Mouse (Mus musculus): ENCODE results near the gene Ngf.

The Ngf gene

GRCm38 (mm10) chr3:102507666-102508260 is 38.0 kb downstream of the Ngf start:
- DNase-seq (ENCODE audit: low spot score), result no peak

- DNase-seq (ENCODE audit: low spot score), result no peak
Measured at GRCm38 (mm10) chr3:102508455-102508854, 38.7 kb downstream of the Ngf start.

DNA sequence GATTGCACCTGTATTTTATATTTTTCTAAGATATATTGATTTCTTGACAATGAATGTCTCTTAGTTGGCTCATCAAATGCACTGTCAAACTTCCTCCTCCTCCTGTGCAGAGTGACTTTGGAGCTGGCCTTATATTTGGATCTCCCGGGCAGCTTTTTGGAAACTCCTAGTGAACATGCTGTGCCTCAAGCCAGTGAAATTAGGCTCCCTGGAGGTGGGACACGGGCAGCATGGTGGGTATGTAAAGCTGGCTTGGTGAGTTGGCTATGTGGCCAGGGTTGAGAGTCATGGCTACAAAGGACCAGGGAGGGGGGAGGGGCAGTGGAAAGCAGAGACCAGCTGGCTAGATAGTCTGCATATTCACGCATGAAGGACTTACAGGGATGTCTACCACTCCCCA is 39.9 kb downstream of the Ngf start:
- DNase-seq (ENCODE audit: low spot score), result no peak

DNA sequence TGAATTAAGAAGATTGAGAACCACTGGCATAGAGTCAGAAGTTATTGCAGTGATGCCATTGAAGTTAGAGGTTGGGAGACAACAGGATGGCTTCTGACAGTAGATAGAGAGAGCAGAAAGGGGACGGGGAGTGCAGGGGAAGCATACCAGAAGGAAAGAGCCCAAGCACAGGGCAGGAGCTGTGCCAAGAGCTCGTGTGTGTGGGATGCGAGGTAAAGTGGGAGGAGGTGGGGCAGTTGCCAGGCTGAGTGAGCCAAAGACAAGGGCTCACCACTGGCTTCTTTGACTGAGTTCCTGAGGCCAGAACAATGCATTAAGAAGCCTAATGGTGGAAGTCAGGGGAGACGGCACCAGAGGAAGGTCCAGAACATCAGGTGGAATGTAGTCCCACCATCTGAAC is 47.2 kb downstream of the Ngf start:
- no peak for DNase-seq (ENCODE audit: low spot score)

DNA sequence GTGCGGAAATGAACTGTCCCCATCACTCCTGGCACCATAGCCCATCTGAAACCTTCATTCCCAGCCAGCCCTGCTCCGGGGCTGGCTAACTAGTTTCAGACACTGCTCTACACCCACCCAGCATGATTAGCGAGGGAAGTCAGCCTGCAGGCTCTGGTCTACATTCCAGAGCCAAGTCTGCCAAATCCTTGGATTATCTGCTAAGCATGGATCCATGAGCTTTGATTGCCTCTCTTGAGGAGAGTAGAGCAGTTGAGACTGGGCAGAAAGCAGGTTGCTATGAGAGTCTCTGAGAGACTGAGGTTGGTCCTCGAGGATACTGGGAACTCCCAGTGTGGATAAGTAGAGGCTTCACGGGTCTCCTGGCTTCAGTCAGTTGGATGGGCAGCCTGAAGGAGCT is 51.3 kb downstream of the Ngf start:
- DNase-seq (ENCODE audit: low spot score), result no peak

- DNase-seq (ENCODE audit: low spot score), result no peak
Measured at GRCm38 (mm10) chr3:102523711-102524110, 54.0 kb downstream of the Ngf start.

DNA sequence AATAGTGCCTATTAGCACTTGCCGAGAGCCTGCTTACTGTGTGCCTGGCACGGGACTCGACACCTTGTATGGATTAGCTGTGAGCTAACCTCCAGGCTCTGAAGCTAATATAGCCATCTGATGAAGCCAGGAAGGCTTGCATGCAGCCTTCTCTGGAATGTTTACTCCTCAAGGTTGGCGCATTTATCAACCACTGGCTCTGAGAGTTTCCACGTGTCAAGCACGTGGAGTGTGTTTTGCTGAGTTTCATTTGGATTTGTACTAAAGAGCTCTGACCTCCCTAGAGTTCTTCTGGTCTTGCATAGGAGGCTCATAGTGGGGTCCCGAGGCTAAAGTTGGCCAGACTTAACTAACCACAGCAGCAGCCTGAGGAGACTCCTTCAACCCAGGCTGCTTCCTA is 55.2 kb downstream of the Ngf start:
- DNase-seq (ENCODE audit: low spot score), result no peak

GRCm38 (mm10) chr3:102525856-102526255 is 56.1 kb downstream of the Ngf start:
- no peak for DNase-seq (ENCODE audit: low spot score)

- no peak for DNase-seq (ENCODE audit: low spot score)
Measured at GRCm38 (mm10) chr3:102526481-102526880, 56.8 kb downstream of the Ngf start.

DNA sequence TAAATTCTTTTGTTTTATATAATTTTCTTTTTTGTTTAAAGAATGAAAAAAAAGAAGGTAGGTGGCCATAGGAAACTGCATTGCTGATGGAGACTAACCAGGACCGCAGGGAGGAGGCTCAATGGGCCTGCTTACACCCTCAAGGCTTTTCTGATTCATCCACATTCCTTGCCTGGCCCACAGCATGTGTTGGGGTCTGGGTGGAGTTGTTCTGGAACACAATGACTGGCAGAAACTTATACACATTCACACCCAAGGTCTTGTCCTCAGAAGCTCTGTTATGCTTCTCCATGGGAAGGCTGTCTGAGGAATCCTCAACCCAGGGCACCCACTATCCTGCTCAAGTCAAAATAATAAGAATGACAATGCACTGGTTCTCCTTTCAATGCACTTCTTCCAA is 65.0 kb downstream of the Ngf start:
- no peak for DNase-seq (ENCODE audit: low spot score)

GRCm38 (mm10) chr3:102543646-102544045 is 73.9 kb downstream of the Ngf start:
- DNase-seq (ENCODE audit: low spot score), result no peak

GRCm38 (mm10) chr3:102547536-102547935 is 77.8 kb downstream of the Ngf start:
- DNase-seq (ENCODE audit: low spot score), result no peak

DNA sequence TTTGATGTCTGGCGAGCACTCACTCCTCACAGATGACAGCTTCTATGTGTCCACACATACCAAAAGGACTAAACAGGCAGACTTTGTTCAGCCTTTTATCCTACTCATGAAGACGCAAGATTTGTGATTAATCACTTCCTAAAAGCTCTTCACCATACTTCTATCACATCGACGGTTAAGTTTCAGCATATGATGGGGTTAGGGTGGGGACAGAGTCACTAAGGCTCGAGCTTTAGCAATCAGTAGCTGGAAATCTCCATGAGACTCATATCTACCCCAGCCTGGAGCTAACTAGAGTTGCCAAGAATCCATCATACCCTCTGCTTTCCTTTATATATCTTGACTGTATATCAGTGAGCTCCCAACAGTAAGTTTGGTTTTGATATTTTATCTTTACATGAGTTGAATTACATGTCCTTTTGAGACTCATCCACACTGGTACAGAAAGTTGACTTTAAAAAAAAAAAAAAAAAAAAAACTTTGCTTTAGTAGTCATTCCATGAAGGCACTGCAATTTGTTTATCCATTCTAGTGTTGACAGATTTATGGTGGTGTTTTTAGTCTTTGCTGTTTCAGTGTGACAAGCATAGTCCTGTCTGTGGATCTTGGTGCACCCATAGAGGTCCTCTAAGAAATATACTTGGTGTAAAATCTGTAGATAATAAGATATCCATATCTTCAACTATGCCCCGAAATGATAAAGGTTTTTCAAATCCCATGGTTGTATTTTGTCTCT is 84.4 kb downstream of the Ngf start:
- DNase-seq (ENCODE audit: low spot score), result no peak

DNA sequence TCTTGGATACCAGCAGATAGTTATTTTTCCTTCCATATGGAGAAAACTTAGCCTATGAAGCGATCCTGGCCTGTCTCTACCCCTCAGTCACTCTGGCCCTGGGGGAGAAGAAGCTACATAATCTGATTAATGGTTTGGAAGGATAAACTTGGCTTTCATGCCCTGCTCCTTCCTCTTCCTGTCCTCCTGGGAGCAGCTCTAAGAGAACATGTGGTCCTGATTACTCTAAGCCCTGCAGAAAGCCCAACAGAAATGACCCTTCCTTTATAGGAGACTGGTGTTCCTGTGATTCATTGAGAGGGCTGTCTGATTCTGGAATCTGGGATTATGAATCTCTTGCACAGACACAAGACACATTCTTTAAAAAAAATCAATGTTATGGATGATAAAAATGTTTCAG is 86.4 kb downstream of the Ngf start:
- DNase-seq (ENCODE audit: low spot score), result no peak

- no peak for DNase-seq (ENCODE audit: low spot score)
Measured at GRCm38 (mm10) chr3:102556645-102557044, 86.9 kb downstream of the Ngf start.

All from spleen, adult 12 weeks (tissue).